Mouse (Mus musculus) splenic B cell, adult 2 months (primary cell): ENCODE data around the gene Etfdh.
A peak's percentile ranks its signal among the peaks of the same experiment; 100 is the strongest.
"Not testable (repeated sequence)": the region's sequence is repeated elsewhere in the genome, so short reads cannot be mapped to it uniquely, and the experiment has no call there.

Experiments used
- DNase-seq: peaks from one replicate; pipeline ENCODE4 v3.0.0-alpha.2; 2011; ENCODE audit warnings: low read depth, low spot score
- H3K27me3 ChIP-seq: 2 replicates; pipeline ENCODE4 v1.6.1; 2012; ENCODE audit warnings: mild to moderate bottlenecking, low read length, moderate library complexity, mixed read lengths; ENCODE audit not compliant: control insufficient read depth, poor library complexity, insufficient read depth, severe bottlenecking
- H3K36me3 ChIP-seq: 2 replicates; pipeline ENCODE4 v1.6.1; 2012; ENCODE audit warnings: mild to moderate bottlenecking, low read length, moderate library complexity, mixed read lengths; ENCODE audit not compliant: control insufficient read depth, poor library complexity, insufficient read depth, severe bottlenecking

The Etfdh gene

GRCm38 (mm10) chr3:79590863-79591792 is 38.2 kb downstream of the Etfdh start, which contains the start of gene Ppid:
Gene Ppid (plus strand): TSS chr3:79591342.
- DNase-seq = peak; percentile 87
- H3K27me3 ChIP-seq = no peaks in the 10 kb centered on the region
- peaks cover 2% of the 10 kb centered on the region for H3K36me3 ChIP-seq

- no peak for DNase-seq
- H3K36me3 ChIP-seq = no peaks in the 10 kb centered on the region; the same call in 1 of the 2 replicates
Observed at GRCm38 (mm10) chr3:79589671-79590070, 39.6 kb downstream of the Etfdh start.

GRCm38 (mm10) chr3:79586804-79587203 is 42.5 kb downstream of the Etfdh start:
- no peaks in the 10 kb centered on the region for H3K36me3 ChIP-seq
- DNase-seq = peak; percentile 93
- H3K27me3 ChIP-seq = no peaks in the 10 kb centered on the region

More at GRCm38 (mm10) chr3:79589671-79590070, 39.6 kb downstream of the Etfdh start:
- H3K27me3 ChIP-seq = no peaks in the 10 kb centered on the region

GRCm38 (mm10) chr3:79579891-79580575 is 49.3 kb downstream of the Etfdh start:
- Histone ChIP-seq H3K36me3 (no peaks in the 10 kb centered on the region), H3K27me3 (peaks cover 4% of the 10 kb centered on the region)
- DNase-seq = no peak

GRCm38 (mm10) chr3:79578164-79578563 is 51.1 kb downstream of the Etfdh start:
- no peak for DNase-seq
- peaks cover 4% of the 10 kb centered on the region for H3K27me3 ChIP-seq
- no peaks in the 10 kb centered on the region for H3K36me3 ChIP-seq

- H3K27me3 ChIP-seq = peaks cover 4% of the 10 kb centered on the region
- no peaks in the 10 kb centered on the region for H3K36me3 ChIP-seq
- no peak for DNase-seq
Observed at GRCm38 (mm10) chr3:79577606-79578005, 51.7 kb downstream of the Etfdh start.

GRCm38 (mm10) chr3:79576865-79577264 is 52.4 kb downstream of the Etfdh start:
- DNase-seq = no peak
- Histone ChIP-seq H3K27me3 (peaks cover 4% of the 10 kb centered on the region), H3K36me3 (no peaks in the 10 kb centered on the region)

- H3K36me3 ChIP-seq = no peaks in the 10 kb centered on the region
- H3K27me3 ChIP-seq = peaks cover 4% of the 10 kb centered on the region
- no peak for DNase-seq
Observed at GRCm38 (mm10) chr3:79576468-79576816, 52.9 kb downstream of the Etfdh start.

GRCm38 (mm10) chr3:79575576-79576467 is 53.5 kb downstream of the Etfdh start:
- peaks cover 4% of the 10 kb centered on the region for H3K27me3 ChIP-seq

GRCm38 (mm10) chr3:79574336-79574735 is 55.0 kb downstream of the Etfdh start:
- DNase-seq = no peak
- no peaks in the 10 kb centered on the region for H3K36me3 ChIP-seq
- peaks cover 4% of the 10 kb centered on the region for H3K27me3 ChIP-seq

More at GRCm38 (mm10) chr3:79575576-79576467, 53.5 kb downstream of the Etfdh start:
- no peaks in the 10 kb centered on the region for H3K36me3 ChIP-seq
- no peak for DNase-seq

- not testable (repeated sequence) for H3K36me3 ChIP-seq, H3K27me3 ChIP-seq, DNase-seq
Observed at GRCm38 (mm10) chr3:79573376-79573775, 55.9 kb downstream of the Etfdh start.

GRCm38 (mm10) chr3:79572399-79572798 is 56.9 kb downstream of the Etfdh start:
- DNase-seq = peak; percentile 39
- Histone ChIP-seq H3K36me3 (no peaks in the 10 kb centered on the region), H3K27me3 (peaks cover 4% of the 10 kb centered on the region; the same call in 1 of the 2 replicates)

- no peaks in the 10 kb centered on the region for H3K27me3 ChIP-seq
- no peak for DNase-seq
- H3K36me3 ChIP-seq = no peaks in the 10 kb centered on the region
Observed at GRCm38 (mm10) chr3:79569351-79569681, 60.0 kb downstream of the Etfdh start.

GRCm38 (mm10) chr3:79568629-79569350 is 60.5 kb downstream of the Etfdh start:
- DNase-seq = peak; percentile 92
- H3K27me3 ChIP-seq = no peaks in the 10 kb centered on the region
- no peaks in the 10 kb centered on the region for H3K36me3 ChIP-seq
